Comparison of ENCODE assay signal across 29 mouse cellular contexts in the genomic region with DNA sequence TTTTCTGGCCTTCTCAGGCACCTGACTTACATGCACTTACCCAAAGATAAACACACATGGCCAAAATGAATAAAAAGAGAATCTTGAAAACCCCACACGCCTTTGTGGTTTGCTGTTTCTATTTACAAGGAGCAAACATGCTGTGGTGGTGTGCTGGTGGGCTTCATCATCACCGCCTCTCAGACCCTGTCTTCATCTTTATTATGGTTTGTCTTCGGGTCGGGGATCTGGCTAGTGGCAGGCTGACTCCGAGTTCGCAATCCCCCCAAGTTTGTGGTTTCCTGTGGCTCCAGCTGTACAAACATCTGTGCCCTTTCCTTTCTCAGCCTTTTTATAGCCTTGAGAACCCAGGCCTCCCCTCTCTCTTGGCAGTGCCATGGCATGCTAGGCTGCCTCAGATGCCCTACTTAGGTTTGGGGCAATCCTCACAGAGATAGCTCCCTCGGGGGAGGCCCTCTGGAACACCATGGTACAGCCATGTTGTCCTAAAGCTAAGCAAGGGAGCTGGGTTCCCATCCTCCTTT. TPM values are rescaled to one million over a fixed set of nuclear protein-coding genes. Genes with fewer than 3 reads are reported as not detected.
DNase-seq lines count a peak whose midpoint lies in the region; ATAC-seq lines count a peak whose summit lies in the region.
"Had no signal": no experiment of that assay in that cellular context is flagged by ENCODE, and none has a peak within 500 bp of the region (broad histone marks: within the 10 kb centered on the region; RNA-seq: fewer than 3 reads in every experiment).

No protein-coding gene starts in this region.

- ATAC-seq in megakaryocyte, adult 5-6 weeks (ENCODE audit: poor library complexity, severe bottlenecking): no peak
- ATAC-seq in granulocyte monocyte progenitor cell, adult 5-6 weeks (replicated peaks; ENCODE audit: poor library complexity, severe bottlenecking): peak; percentile 47
- no peak for ATAC-seq in hindbrain, embryonic 14.5 days (ENCODE audit: low FRiP score)
- ATAC-seq in forebrain, embryonic 16.5 days: no peak
- ATAC-seq: activated CD4-positive, CD25-positive, alpha-beta regulatory T cell, adult 4 months; forebrain, embryonic 13.5 days had no signal

- peaks cover 4% of the 10 kb centered on the region; the same call in 1 of the 2 replicates for H3K9me3 ChIP-seq in megakaryocyte, embryonic 14.5 days
- H3K9me3 ChIP-seq in hindbrain, embryonic 14.5 days (ENCODE audit: control insufficient read depth, low read length): no peaks in the 10 kb centered on the region
- no peaks in the 10 kb centered on the region for H3K9me3 ChIP-seq in forebrain, embryonic 16.5 days (ENCODE audit: control insufficient read depth, low read length)
- H3K9me3 ChIP-seq: heart, embryonic 13.5 days; hindbrain, embryonic 13.5 days; limb, embryonic 15.5 days; liver, embryonic 15.5 days had no signal

- H3K4me2 ChIP-seq in hindbrain, embryonic 14.5 days (replicated peaks): no peak overlapping the region
- no peak overlapping the region for H3K4me2 ChIP-seq in forebrain, embryonic 16.5 days (ENCODE audit: low read length)
- H3K4me2 ChIP-seq: forebrain, embryonic 13.5 days; heart, embryonic 13.5 days; hindbrain, embryonic 13.5 days; limb, embryonic 15.5 days; liver, embryonic 15.5 days; midbrain, embryonic 12.5 days had no signal

- H3K9ac ChIP-seq in hindbrain, embryonic 14.5 days: no peak overlapping the region
- H3K9ac ChIP-seq in forebrain, embryonic 16.5 days (replicated peaks; ENCODE audit: low read depth, low read length): no peak overlapping the region
- H3K9ac ChIP-seq: forebrain, embryonic 13.5 days; heart, embryonic 13.5 days; hindbrain, embryonic 13.5 days; limb, embryonic 15.5 days; liver, embryonic 15.5 days; midbrain, embryonic 12.5 days had no signal

- 85% methylated on average over 7 of the region's 7 CpGs for WGBS in hindbrain, embryonic 14.5 days
- 97% methylated on average over 7 of the region's 7 CpGs for whole genome bisulfite sequencing in forebrain, embryonic 16.5 days

- DNase-seq in thymus, postnatal 0 days (ENCODE audit: low spot score): peak; percentile 85
- DNase-seq in hindbrain, embryonic 14.5 days (ENCODE audit: low spot score): no peak
- no peak for DNase-seq in adrenal gland, postnatal 10 days
- DNase-seq: adrenal gland, adult 8-10 months; B cell, adult 2 months; cerebellum, adult 8-10 months; gastrocnemius, adult 2 months; heart, adult 11 months; heart, postnatal 14 days; kidney, adult 8-10 months; kidney, postnatal 10 days; left cerebral cortex, postnatal 4 days; lung, postnatal 4 days had no signal

- H3K4me3 ChIP-seq in megakaryocyte, embryonic 14.5 days (replicated peaks): peak overlapping the region; percentile 67
- H3K4me3 ChIP-seq in hindbrain, embryonic 14.5 days (replicated peaks; ENCODE audit: low read length): no peak overlapping the region
- no peak overlapping the region for H3K4me3 ChIP-seq in forebrain, embryonic 16.5 days (replicated peaks; ENCODE audit: low read length)
- H3K4me3 ChIP-seq: erythroblast, embryonic 14.5 days; forebrain, embryonic 13.5 days; gastrocnemius, adult 2 months; heart, embryonic 13.5 days; hindbrain, embryonic 13.5 days; limb, embryonic 15.5 days; liver, embryonic 15.5 days; midbrain, embryonic 12.5 days had no signal

- no peaks in the 10 kb centered on the region for H3K36me3 ChIP-seq in megakaryocyte, embryonic 14.5 days (replicated peaks; ENCODE audit: low read length)
- H3K36me3 ChIP-seq in hindbrain, embryonic 14.5 days (replicated peaks; ENCODE audit: control insufficient read depth, insufficient read depth): no peaks in the 10 kb centered on the region
- no peaks in the 10 kb centered on the region for H3K36me3 ChIP-seq in forebrain, embryonic 16.5 days (ENCODE audit: control insufficient read depth, insufficient read depth)
- H3K36me3 ChIP-seq: G1E; heart, embryonic 13.5 days; limb, embryonic 15.5 days; liver, embryonic 15.5 days; midbrain, embryonic 12.5 days had no signal

- H3K4me1 ChIP-seq in megakaryocyte, embryonic 14.5 days: peaks cover 25% of the 10 kb centered on the region
- no peaks in the 10 kb centered on the region for H3K4me1 ChIP-seq in hindbrain, embryonic 14.5 days (replicated peaks; ENCODE audit: control insufficient read depth, insufficient read depth, low read length)
- no peaks in the 10 kb centered on the region for H3K4me1 ChIP-seq in forebrain, embryonic 16.5 days (replicated peaks; ENCODE audit: control insufficient read depth, insufficient read depth, low read length)
- H3K4me1 ChIP-seq: forebrain, embryonic 13.5 days; heart, embryonic 13.5 days; hindbrain, embryonic 13.5 days; limb, embryonic 15.5 days; liver, embryonic 15.5 days; midbrain, embryonic 12.5 days had no signal

- peaks cover 17% of the 10 kb centered on the region for H3K27me3 ChIP-seq in megakaryocyte, embryonic 14.5 days (replicated peaks)
- no peaks in the 10 kb centered on the region for H3K27me3 ChIP-seq in hindbrain, embryonic 14.5 days (ENCODE audit: control insufficient read depth, insufficient read depth, low read length)
- H3K27me3 ChIP-seq in forebrain, embryonic 16.5 days (replicated peaks; ENCODE audit: control insufficient read depth, insufficient read depth, low read length): no peaks in the 10 kb centered on the region
- H3K27me3 ChIP-seq: CH12.LX; forebrain, embryonic 13.5 days; heart, embryonic 13.5 days; hindbrain, embryonic 13.5 days; limb, embryonic 15.5 days; liver, embryonic 15.5 days; midbrain, embryonic 12.5 days had no signal

- no peak overlapping the region for H3K27ac ChIP-seq in hindbrain, embryonic 14.5 days
- H3K27ac ChIP-seq in forebrain, embryonic 16.5 days (ENCODE audit: low read length): no peak overlapping the region
- H3K27ac ChIP-seq: forebrain, embryonic 13.5 days; gastrocnemius, adult 2 months; heart, embryonic 13.5 days; hindbrain, embryonic 13.5 days; limb, embryonic 15.5 days; liver, embryonic 15.5 days; midbrain, embryonic 12.5 days had no signal

RNA-seq across cellular contexts. Expression of gene Hvcn1, which starts 22.3 kb away (rescaled TPM):
- 6.0 TPM in 1 of 2 replicates, not detected in the other for polyA plus RNA-seq in megakaryocyte, embryonic 14.5 days (2012; ENCODE audit: insufficient read depth, low replicate concordance)
- 44.4 and 45.1 TPM in 2 replicates for total RNA-seq in megakaryocyte, adult 5-6 weeks (2015)
- 51.2 and 59.3 TPM in 2 replicates for total RNA-seq in megakaryocyte, adult 5-6 weeks (2017)
- 53.8 and 59.5 TPM in 2 replicates for total RNA-seq in granulocyte monocyte progenitor cell, adult 5-6 weeks (2014; fragmentation: Nextera tagmentation)
- 66.8 and 84.3 TPM in 2 replicates for total RNA-seq in granulocyte monocyte progenitor cell, adult 5-6 weeks (2017)
- 22.3 and 24.6 TPM in 2 replicates for polyA plus RNA-seq in thymus, postnatal 0 days (2015; fragmentation: Nextera tagmentation; extraction: Ambion mirVana)
- 1.2 and 1.5 TPM in 2 replicates for polyA plus RNA-seq in hindbrain, embryonic 14.5 days (2014; fragmentation: Nextera tagmentation; extraction: Ambion mirVana)
- 1 to 10 TPM; 5.8 to 6.6 TPM for total RNA-seq in adrenal gland, postnatal 10 days (2021)
- 1.2 and 1.7 TPM in 2 replicates for polyA plus RNA-seq in forebrain, embryonic 16.5 days (2015; fragmentation: Nextera tagmentation; extraction: Ambion mirVana)

RNA-seq across cellular contexts. Expression of gene Ppp1cc, which starts 26.3 kb away (rescaled TPM):
- polyA plus RNA-seq in megakaryocyte, embryonic 14.5 days (2012; ENCODE audit: insufficient read depth, low replicate concordance): 22.9 and 52.2 TPM in 2 replicates
- 354 and 364 TPM in 2 replicates for total RNA-seq in megakaryocyte, adult 5-6 weeks (2015)
- total RNA-seq in megakaryocyte, adult 5-6 weeks (2017): 189 and 193 TPM in 2 replicates
- 284 and 366 TPM in 2 replicates for total RNA-seq in granulocyte monocyte progenitor cell, adult 5-6 weeks (2014; fragmentation: Nextera tagmentation)
- 247 and 254 TPM in 2 replicates for total RNA-seq in granulocyte monocyte progenitor cell, adult 5-6 weeks (2017)
- polyA plus RNA-seq in thymus, postnatal 0 days (2015; fragmentation: Nextera tagmentation; extraction: Ambion mirVana): 321 and 340 TPM in 2 replicates
- 200 and 229 TPM in 2 replicates for polyA plus RNA-seq in hindbrain, embryonic 14.5 days (2014; fragmentation: Nextera tagmentation; extraction: Ambion mirVana)
- 100 to 1,000 TPM; 149 to 173 TPM for total RNA-seq in adrenal gland, postnatal 10 days (2021)
- polyA plus RNA-seq in forebrain, embryonic 16.5 days (2015; fragmentation: Nextera tagmentation; extraction: Ambion mirVana): 252 and 264 TPM in 2 replicates

RNA-seq across cellular contexts. Expression of gene Ccdc63, which starts 43.7 kb away (rescaled TPM):
- not detected in 2 replicates for polyA plus RNA-seq in megakaryocyte, embryonic 14.5 days (2012; ENCODE audit: insufficient read depth, low replicate concordance)
- 1.1 and 1.8 TPM in 2 replicates for total RNA-seq in megakaryocyte, adult 5-6 weeks (2015)
- total RNA-seq in megakaryocyte, adult 5-6 weeks (2017): 1.3 and 3.5 TPM in 2 replicates
- total RNA-seq in granulocyte monocyte progenitor cell, adult 5-6 weeks (2014; fragmentation: Nextera tagmentation): 1.1 and 2.0 TPM in 2 replicates
- total RNA-seq in granulocyte monocyte progenitor cell, adult 5-6 weeks (2017): 0.60 TPM in 1 of 2 replicates, not detected in the other
- polyA plus RNA-seq in thymus, postnatal 0 days (2015; fragmentation: Nextera tagmentation; extraction: Ambion mirVana): 0.33 and 0.40 TPM in 2 replicates
- polyA plus RNA-seq in hindbrain, embryonic 14.5 days (2014; fragmentation: Nextera tagmentation; extraction: Ambion mirVana): 0.23 TPM in 1 of 2 replicates, not detected in the other
- not detected for total RNA-seq in adrenal gland, postnatal 10 days (2021)
- polyA plus RNA-seq in forebrain, embryonic 16.5 days (2015; fragmentation: Nextera tagmentation; extraction: Ambion mirVana): not detected in 2 replicates
- total RNA-seq: gastrocnemius, adult 2 months; heart, postnatal 14 days had no signal
- polyA plus RNA-seq: embryonic facial prominence, embryonic 11.5 days; erythroblast, embryonic 14.5 days; forebrain, embryonic 13.5 days; G1E; heart, embryonic 13.5 days; hindbrain, embryonic 13.5 days; intestine, embryonic 14.5 days; midbrain, embryonic 12.5 days had no signal
